9 mouse cellular contexts compared by ENCODE assay signal in the genomic region with DNA sequence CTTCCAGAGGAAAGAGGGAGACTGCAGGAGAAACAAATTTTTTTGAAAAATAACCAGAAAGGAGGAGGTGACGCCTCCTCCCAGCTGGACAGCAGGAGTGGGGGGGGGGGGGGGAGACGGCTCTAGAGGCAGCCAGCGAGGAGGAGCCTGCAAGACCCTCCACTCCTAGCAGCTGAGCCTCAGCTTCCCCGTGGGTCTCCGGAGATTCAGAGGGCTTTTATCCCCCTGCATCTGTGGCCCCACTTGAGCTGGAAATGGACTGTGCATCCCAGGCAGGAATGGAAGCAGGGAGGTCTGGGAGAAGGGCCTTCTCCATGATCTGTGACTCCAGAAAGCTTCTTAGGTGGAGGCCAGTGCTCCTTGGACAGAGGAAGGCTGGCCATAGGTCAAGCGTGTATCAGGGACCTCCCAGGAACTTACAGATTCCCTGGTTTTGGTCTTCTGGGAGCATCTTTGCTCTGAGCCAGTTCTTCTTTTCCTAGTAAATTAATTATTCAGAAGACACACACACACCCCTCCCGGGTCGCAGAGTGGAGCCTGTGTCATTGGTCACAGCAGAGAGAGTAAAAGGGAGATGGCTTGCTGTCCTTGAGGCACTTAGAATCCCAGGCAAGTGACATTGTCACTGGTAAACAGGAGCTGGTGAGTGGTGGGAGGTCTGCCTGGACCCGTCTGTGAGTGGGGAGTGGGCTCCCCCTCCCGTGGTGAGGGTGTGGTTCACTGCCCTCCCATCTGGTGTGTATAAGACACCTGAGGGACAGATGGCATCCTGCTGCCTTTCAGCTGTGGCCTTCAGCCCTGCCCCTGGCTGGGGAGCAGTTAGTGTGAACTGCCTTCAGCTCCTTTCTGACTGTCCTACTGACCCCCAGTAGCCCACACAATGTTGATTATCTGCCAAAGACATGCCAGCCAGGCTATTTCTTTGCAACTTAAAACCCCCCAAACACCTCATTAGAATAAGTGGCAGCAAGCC. TPM values are rescaled to one million over a fixed set of nuclear protein-coding genes. Genes with fewer than 3 reads are reported as not detected.
DNase-seq lines count a peak whose midpoint lies in the region; ATAC-seq lines count a peak whose summit lies in the region.
"Had no signal": no experiment of that assay in that cellular context is flagged by ENCODE, and none has a peak within 500 bp of the region (broad histone marks: within the 10 kb centered on the region; RNA-seq: fewer than 3 reads in every experiment).

No protein-coding gene starts in this region.

- peak; percentile 60 for DNase-seq in left cerebral cortex, postnatal 4 days
- no peak for DNase-seq in left cerebral cortex, adult 8-10 months (ENCODE audit: low spot score in 2 of 2)
- peak; percentile 48 to 49 for DNase-seq in cerebellum, postnatal 10 days
- peak; percentile 49 for DNase-seq in hindbrain, embryonic 14.5 days (ENCODE audit: low spot score)
- no peak for DNase-seq in heart, postnatal 25 days (ENCODE audit: low spot score)
- no peak for DNase-seq in urinary bladder, postnatal 4 days (ENCODE audit: low spot score in 2 of 2)
- no peak for DNase-seq in adrenal gland, postnatal 4 days (ENCODE audit: low spot score in 2 of 2)
- DNase-seq: liver, embryonic 13.5 days had no signal

- no peaks in the 10 kb centered on the region for H3K36me3 ChIP-seq in hindbrain, embryonic 14.5 days (replicated peaks; ENCODE audit: control insufficient read depth, insufficient read depth)
- no peaks in the 10 kb centered on the region for H3K36me3 ChIP-seq in neural tube, embryonic 14.5 days (ENCODE audit: control insufficient read depth, insufficient read depth, low read length)
- H3K36me3 ChIP-seq: liver, embryonic 13.5 days had no signal

- peak overlapping the region; percentile 75 for H3K9ac ChIP-seq in hindbrain, embryonic 14.5 days
- H3K9ac ChIP-seq in neural tube, embryonic 14.5 days (replicated peaks; ENCODE audit: low read depth, low read length) = peak overlapping the region; percentile 67

- no peak for ATAC-seq in hindbrain, embryonic 14.5 days (ENCODE audit: low FRiP score)
- ATAC-seq in neural tube, embryonic 14.5 days (ENCODE audit: low read depth) = no peak; the same call in 1 of the 2 replicates

- peaks cover 44% of the 10 kb centered on the region for H3K4me1 ChIP-seq in hindbrain, embryonic 14.5 days (replicated peaks; ENCODE audit: control insufficient read depth, insufficient read depth, low read length)
- H3K4me1 ChIP-seq in neural tube, embryonic 14.5 days (ENCODE audit: control insufficient read depth, insufficient read depth, low read length) = peaks cover 31% of the 10 kb centered on the region

- H3K4me2 ChIP-seq in hindbrain, embryonic 14.5 days (replicated peaks) = peak overlapping the region; percentile 87
- H3K4me2 ChIP-seq in neural tube, embryonic 14.5 days (ENCODE audit: low read depth, low read length) = peak overlapping the region; percentile 71

- H3K27me3 ChIP-seq in hindbrain, embryonic 14.5 days (ENCODE audit: control insufficient read depth, insufficient read depth, low read length) = 0 out of 2 replicates have a peak, but pooled peaks cover 5% of the 10 kb centered on the region
- peaks cover 8% of the 10 kb centered on the region for H3K27me3 ChIP-seq in neural tube, embryonic 14.5 days (ENCODE audit: control insufficient read depth, insufficient read depth, low read length)

- H3K27ac ChIP-seq in hindbrain, embryonic 14.5 days = peak overlapping the region; percentile 69
- peak overlapping the region; percentile 44; the same call in 1 of the 2 replicates for H3K27ac ChIP-seq in neural tube, embryonic 14.5 days (ENCODE audit: low read depth, low read length)
- H3K27ac ChIP-seq: liver, embryonic 13.5 days had no signal

- intact Hi-C loops in left cerebral cortex, postnatal 4 days (cut with DNase I) = no loop called here
- intact Hi-C loops in heart, postnatal 25 days (cut with DNase I) = no loop called here

- 4% methylated on average over 8 of the region's 10 CpGs for WGBS in hindbrain, embryonic 14.5 days
- 3% methylated on average over 8 of the region's 10 CpGs for WGBS in neural tube, embryonic 14.5 days

- peak overlapping the region; percentile 47 for H3K4me3 ChIP-seq in hindbrain, embryonic 14.5 days (replicated peaks; ENCODE audit: low read length)
- peak overlapping the region; percentile 42 for H3K4me3 ChIP-seq in neural tube, embryonic 14.5 days (ENCODE audit: low read depth, low read length)

- H3K9me3 ChIP-seq in hindbrain, embryonic 14.5 days (ENCODE audit: control insufficient read depth, low read length) = no peaks in the 10 kb centered on the region
- H3K9me3 ChIP-seq in neural tube, embryonic 14.5 days (ENCODE audit: control insufficient read depth, low read length) = no peaks in the 10 kb centered on the region
- H3K9me3 ChIP-seq: liver, embryonic 13.5 days had no signal

RNA-seq across cellular contexts. Expression of a gene that starts 1.0 kb away (rescaled TPM):
- 10 to 100 TPM; 24.3 to 31.7 TPM for total RNA-seq in left cerebral cortex, postnatal 4 days (2021)
- 100 to 1,000 TPM; 150 to 160 (median 156) TPM for total RNA-seq in left cerebral cortex, adult 8-10 months (2022)
- polyA plus RNA-seq in hindbrain, embryonic 14.5 days (2014; fragmentation: Nextera tagmentation; extraction: Ambion mirVana) = 29.7 and 39.8 TPM in 2 replicates
- polyA plus RNA-seq in neural tube, embryonic 14.5 days (2014; fragmentation: Nextera tagmentation; extraction: Ambion mirVana) = 30.5 and 31.9 TPM in 2 replicates
- under 1 TPM; 0.18 to 0.25 TPM for total RNA-seq in heart, postnatal 25 days (2021)
- total RNA-seq in adrenal gland, postnatal 4 days (2021) = 1 to 10 TPM; 1.1 to 3.9 TPM

Comparison
In these comparisons a context has a peak if more than half of its experiments do, and no peak if none do; other contexts are left out.
1. DNase-seq: peak in left cerebral cortex, postnatal 4 days (single experiment), cerebellum, postnatal 10 days (2 of 2) and hindbrain, embryonic 14.5 days (single experiment); none in left cerebral cortex, adult 8-10 months (0 of 2), heart, postnatal 25 days (single experiment), urinary bladder, postnatal 4 days (0 of 2) and adrenal gland, postnatal 4 days (0 of 2).
2. RNA of a gene that starts 1.0 kb away (total RNA-seq): 150 to 160 TPM in left cerebral cortex, adult 8-10 months and 24.3 to 31.7 TPM in left cerebral cortex, postnatal 4 days; 1.1 to 3.9 TPM in adrenal gland, postnatal 4 days and 0.18 to 0.25 TPM in heart, postnatal 25 days; every median in the first group is over 4 times any median in the second.